Mouse (Mus musculus) adrenal gland, postnatal 25 days (tissue): ENCODE data around the gene H2-Ab1. TPM values are rescaled to one million over a fixed set of nuclear protein-coding genes. Genes with fewer than 3 reads are reported as not detected.

Experiments used
- DNase-seq: peaks from one replicate; pipeline ENCODE4 v3.0.0; 2021; ENCODE audit warnings: mixed read lengths
- total RNA-seq: library from RNA; stranded (reverse); gene quantifications from 2 replicates; pipeline ENCODE4 v1.2.3, GENCODE M21; 2021

The H2-Ab1 gene
- total RNA-seq, 1 experiment from 2014 or later = 15.5 TPM

GRCm38 (mm10) chr17:34239601-34240041 lies 17.9 kb upstream of the H2-Ab1 start:
- DNase-seq = no peak

DNA sequence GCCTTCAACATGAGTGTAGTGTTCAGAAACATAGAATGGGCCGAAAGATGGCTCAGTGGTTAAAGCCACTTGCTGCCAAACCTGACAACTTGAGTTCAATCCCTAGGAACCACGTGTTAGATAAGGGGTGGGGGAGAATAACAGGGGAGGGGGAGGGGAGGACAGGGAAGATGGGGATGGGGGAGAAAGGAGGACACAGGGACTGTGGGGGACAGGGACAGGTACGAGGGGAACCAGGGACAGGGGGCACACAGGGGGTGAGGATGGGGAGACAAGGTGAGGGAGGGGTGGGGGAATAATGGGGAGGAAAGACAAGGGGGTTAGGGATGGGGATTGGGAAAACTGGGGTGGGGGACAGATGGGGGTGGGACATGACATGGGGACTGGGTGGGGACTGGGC lies 17.1 kb upstream of the H2-Ab1 start:
- no peak for DNase-seq

DNA sequence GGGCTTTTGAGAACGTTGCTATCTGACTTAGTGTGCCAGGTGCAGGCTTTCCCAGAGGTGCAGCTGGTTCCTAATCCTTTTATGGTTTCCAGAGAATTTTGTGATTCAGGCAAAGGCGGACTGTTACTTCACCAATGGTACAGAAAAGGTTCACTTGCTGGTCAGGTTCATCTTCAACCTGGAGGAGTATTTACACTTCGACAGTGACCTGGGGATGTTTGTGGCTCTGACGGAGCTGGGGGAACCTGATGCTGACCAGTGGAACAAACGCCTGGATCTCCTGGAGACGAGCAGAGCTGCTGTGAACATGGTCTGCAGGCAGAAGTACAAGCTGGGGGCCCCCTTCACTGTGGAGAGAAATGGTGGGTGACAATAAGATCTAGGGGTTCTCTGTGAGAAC lies 16.6 kb upstream of the H2-Ab1 start:
- DNase-seq = no peak

- DNase-seq = no peak
These were observed 12.8 kb upstream of the H2-Ab1 start for GRCm38 (mm10) chr17:34244656-34245055.

GRCm38 (mm10) chr17:34247047-34247446 lies 10.4 kb upstream of the H2-Ab1 start:
- DNase-seq = no peak

- DNase-seq = no peak
These were observed 8.7 kb upstream of the H2-Ab1 start for GRCm38 (mm10) chr17:34248764-34249163.

DNA sequence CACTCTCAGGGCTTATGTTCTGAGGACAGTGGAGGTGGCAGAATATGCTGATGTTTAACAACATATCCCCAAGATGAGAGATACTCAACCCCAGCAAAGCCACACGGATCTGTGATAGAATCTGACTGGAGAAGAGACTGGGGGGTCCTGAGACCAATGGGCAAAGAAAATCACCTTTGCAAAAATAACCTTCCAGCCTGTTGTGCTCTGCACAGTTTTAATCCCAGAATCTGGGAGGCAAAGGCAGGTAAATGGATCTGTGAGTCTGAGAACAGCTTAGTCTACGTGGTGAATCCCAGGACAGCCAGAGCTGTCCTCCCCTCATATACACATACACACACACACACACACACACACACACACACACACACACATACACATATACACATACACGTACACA lies 8.1 kb upstream of the H2-Ab1 start:
- DNase-seq = no peak

- no peak for DNase-seq
These were observed 7.6 kb upstream of the H2-Ab1 start for GRCm38 (mm10) chr17:34249878-34250277.

- DNase-seq = no peak
These were observed 5.8 kb upstream of the H2-Ab1 start for GRCm38 (mm10) chr17:34251666-34252065.

- no peak for DNase-seq
These were observed 988 bp upstream of the H2-Ab1 start for GRCm38 (mm10) chr17:34256501-34256900.

- DNase-seq = no peak
These were observed 3.1 kb downstream of the H2-Ab1 start for GRCm38 (mm10) chr17:34260551-34260950.

DNA sequence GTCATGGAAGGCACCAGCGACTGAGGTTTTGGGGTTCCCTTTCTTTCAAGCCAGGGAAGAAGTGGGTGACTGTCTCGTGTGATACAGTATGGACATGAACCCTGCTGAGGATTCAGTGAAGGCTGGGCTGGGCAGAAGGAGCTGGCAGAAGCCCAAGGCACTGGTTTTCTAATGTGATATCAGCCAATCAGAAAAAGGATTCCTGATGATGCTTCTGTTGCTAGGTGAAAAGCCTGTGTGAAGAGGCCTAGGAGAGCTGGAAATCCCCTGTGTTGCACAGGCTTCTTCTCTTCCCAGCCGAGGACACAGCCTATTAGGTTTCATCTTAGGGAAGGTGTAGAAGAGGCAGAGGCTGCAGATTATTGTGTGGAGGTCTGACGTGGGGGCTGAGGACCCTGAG lies 4.0 kb downstream of the H2-Ab1 start:
- peak; percentile 58 for DNase-seq

DNA sequence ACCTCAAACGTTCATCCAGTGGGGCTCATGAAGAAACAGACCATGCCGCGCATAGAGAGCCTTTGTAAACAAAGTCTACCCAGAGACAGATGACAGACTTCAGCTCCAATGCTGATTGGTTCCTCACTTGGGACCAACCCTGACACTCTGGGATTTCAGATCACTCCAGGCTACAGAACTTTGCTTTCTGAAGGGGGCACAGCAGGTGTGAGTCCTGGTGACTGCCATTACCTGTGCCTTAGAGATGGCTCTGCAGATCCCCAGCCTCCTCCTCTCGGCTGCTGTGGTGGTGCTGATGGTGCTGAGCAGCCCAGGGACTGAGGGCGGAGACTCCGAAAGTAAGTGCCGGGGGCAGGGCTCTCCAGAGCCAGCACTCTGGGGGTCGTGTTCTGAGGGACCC lies 5.6 kb downstream of the H2-Ab1 start:
- DNase-seq = peak; percentile 49

- no peak for DNase-seq
These were observed 6.4 kb downstream of the H2-Ab1 start for GRCm38 (mm10) chr17:34263811-34264371.

GRCm38 (mm10) chr17:34264452-34265351 lies 7.2 kb downstream of the H2-Ab1 start:
- peak; percentile 23 for DNase-seq

DNA sequence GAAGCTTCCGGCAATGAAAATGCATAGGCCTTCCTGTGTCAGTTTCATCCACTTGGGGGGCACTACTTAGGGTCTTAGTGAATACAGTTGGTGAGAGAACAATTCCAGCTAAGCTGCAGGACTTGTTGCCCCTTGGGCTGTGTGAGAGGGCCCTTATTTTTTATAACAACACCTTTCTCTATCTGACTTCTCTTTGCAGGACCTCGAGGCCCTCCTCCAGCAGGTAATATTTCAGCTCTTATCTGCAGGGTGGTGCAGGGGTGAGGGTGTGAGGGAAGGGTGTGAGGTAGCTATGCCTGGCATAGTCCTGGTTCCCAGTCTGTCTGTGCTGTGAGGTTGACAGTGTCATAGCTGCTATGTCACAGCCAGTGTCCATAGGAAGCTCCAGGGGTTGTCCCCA lies 10.8 kb downstream of the H2-Ab1 start:
- no peak for DNase-seq

- DNase-seq = no peak
These were observed 11.3 kb downstream of the H2-Ab1 start for GRCm38 (mm10) chr17:34268748-34269147.

GRCm38 (mm10) chr17:34269817-34270216 lies 12.3 kb downstream of the H2-Ab1 start:
- no peak for DNase-seq

GRCm38 (mm10) chr17:34270230-34270629 lies 12.7 kb downstream of the H2-Ab1 start:
- no peak for DNase-seq

GRCm38 (mm10) chr17:34270940-34271339 lies 13.5 kb downstream of the H2-Ab1 start:
- DNase-seq = no peak

DNA sequence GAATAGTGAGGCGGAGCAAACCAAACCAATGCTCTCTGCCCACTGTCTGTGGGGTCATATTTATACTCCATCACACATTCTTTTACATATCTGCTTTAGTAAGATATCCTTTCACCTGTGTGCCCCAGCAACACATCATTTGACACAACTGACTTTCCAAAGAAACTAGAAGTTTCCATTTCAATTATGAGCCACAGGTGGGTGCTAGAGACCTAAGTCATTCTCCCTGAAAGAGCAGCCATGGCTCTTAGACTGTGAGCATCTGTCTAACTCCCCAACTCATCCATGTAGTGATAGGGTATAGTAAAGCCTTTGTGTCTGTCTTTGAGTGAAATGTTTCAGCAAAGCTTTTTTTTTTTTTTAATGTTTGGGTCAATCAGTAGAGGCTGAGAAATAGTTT lies 14.6 kb downstream of the H2-Ab1 start:
- no peak for DNase-seq

DNA sequence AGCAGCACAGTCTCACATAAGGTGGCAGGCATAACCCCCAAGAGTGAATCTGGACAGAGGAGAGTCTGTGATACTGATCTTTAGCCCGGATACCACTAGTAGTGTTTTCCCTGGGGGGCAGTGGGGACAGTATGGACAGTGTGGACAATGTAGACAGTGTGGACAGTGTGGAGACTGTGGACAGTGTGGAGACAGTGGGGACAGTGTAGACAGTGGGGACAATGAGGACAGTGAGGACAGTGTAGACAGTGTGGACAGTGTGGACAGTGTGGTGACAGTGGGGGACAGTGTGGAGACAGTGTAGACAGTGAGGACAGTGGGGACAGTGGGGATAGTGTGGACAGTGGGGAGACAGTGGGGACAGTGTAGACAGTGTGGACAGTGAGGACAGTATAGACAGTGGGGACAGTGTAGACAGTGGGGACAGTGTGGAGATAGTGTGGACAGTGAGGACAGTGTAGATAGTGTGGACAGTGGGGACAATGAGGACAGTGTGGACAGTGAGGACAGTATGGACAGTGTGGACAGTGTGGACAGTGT lies 23.1 kb downstream of the H2-Ab1 start:
- no peak for DNase-seq

DNA sequence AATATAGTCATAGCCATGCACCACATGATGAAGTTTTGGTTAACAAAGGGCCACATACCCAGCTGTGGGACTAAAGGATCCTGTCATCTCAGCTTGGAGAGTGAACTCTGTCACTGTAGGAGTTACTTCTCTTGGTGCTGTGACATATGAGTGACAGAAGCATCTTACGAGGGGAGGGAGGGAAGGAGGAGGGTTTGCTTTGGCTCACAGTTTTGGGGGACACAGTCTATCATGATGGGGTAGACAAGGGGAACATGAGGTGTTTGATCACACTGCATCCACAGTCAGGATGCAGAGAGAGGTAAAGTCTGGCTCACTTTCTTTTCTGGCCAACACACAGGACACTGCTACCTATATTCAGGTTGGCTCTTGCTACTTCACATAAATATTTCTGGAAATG lies 24.3 kb downstream of the H2-Ab1 start:
- no peak for DNase-seq

GRCm38 (mm10) chr17:34285371-34285770 lies 27.9 kb downstream of the H2-Ab1 start:
- no peak for DNase-seq
